Mouse (Mus musculus) hindbrain, embryonic 15.5 days (tissue): ENCODE results near the gene Pnpo. TPM values are rescaled to one million over a fixed set of nuclear protein-coding genes. Genes with fewer than 3 reads are reported as not detected.

Source experiments
- ATAC-seq: fragments of 200-750 bp; cut with Nextera tagmentation; 2 replicates; pipeline ENCODE4 v1.8.0; 2017; ENCODE audit warnings: low read depth, moderate number of reproducible peaks, moderate TSS enrichment; ENCODE audit not compliant: low FRiP score
- H3K27ac ChIP-seq: fragments of 300-500 bp; sonication (generic); replicated peaks from 2 replicates; pipeline ENCODE4 v1.5.1; 2015; ENCODE audit warnings: mild to moderate bottlenecking, inconsistent platforms
- H3K27me3 ChIP-seq: fragments of 300-500 bp; sonication (generic); 2 replicates; pipeline ENCODE4 v1.6.1; 2015; ENCODE audit warnings: control low read depth, inconsistent platforms
- H3K36me3 ChIP-seq: fragments of 300-500 bp; sonication (generic); 2 replicates; pipeline ENCODE4 v1.6.1; 2015; ENCODE audit warnings: control low read depth, inconsistent platforms
- H3K4me1 ChIP-seq: fragments of 300-500 bp; sonication (generic); replicated peaks from 2 replicates; pipeline ENCODE4 v1.6.1; 2015; ENCODE audit warnings: control low read depth, inconsistent platforms
- H3K4me2 ChIP-seq: fragments of 300-500 bp; sonication (generic); 2 replicates; pipeline ENCODE4 v1.6.1; 2015; ENCODE audit warnings: moderate library complexity, mild to moderate bottlenecking, inconsistent platforms
- H3K4me3 ChIP-seq: fragments of 300-500 bp; sonication (generic); 2 replicates; pipeline ENCODE4 v1.5.1; 2015; ENCODE audit warnings: mild to moderate bottlenecking, inconsistent platforms
- H3K9ac ChIP-seq: fragments of 300-500 bp; sonication (generic); 2 replicates; pipeline ENCODE4 v1.6.1; 2015; ENCODE audit warnings: inconsistent platforms
- H3K9me3 ChIP-seq: fragments of 300-500 bp; sonication (generic); 2 replicates; pipeline ENCODE4 v1.6.1; 2016; ENCODE audit warnings: control low read depth, inconsistent platforms
- WGBS: fragments of 180-500 bp; shearing (Covaris S2); methylation state at CpG from one replicate; pipeline ENCODE4 v1.1.7; 2015; 5-methylcytosine and 5-hydroxymethylcytosine counted together
- polyA plus RNA-seq: library from polyadenylated mRNA; unstranded; fragments of >200 nt; fragmentation: Nextera tagmentation; extraction: Ambion mirVana; gene quantifications from 2 replicates; pipeline ENCODE4 v1.2.1, GENCODE M21; 2015

Pnpo gene
- polyA plus RNA-seq, 1 experiment from 2014 or later: 30.4 TPM

GRCm38 (mm10) chr11:96947849-96948248, 4.1 kb upstream of the Pnpo start:
- Histone ChIP-seq H3K4me3 (no peak overlapping the region), H3K36me3 (peaks cover 15% of the 10 kb centered on the region), H3K27ac (no peak overlapping the region), H3K9me3 (no peaks in the 10 kb centered on the region), H3K27me3 (no peaks in the 10 kb centered on the region), H3K4me2 (no peak overlapping the region), H3K4me1 (peaks cover 34% of the 10 kb centered on the region), H3K9ac (no peak overlapping the region)
- no peak for ATAC-seq
- 96% methylated on average over 4 of the region's 4 CpGs for WGBS

- Histone ChIP-seq H3K36me3 (peaks cover 8% of the 10 kb centered on the region), H3K9me3 (no peaks in the 10 kb centered on the region), H3K4me2 (no peak overlapping the region), H3K4me1 (peaks cover 34% of the 10 kb centered on the region), H3K27ac (peak overlapping the region; percentile 65), H3K27me3 (no peaks in the 10 kb centered on the region), H3K9ac (no peak overlapping the region), H3K4me3 (no peak overlapping the region)
- no peak for ATAC-seq
- 62% methylated on average over 9 of the region's 9 CpGs for WGBS
These were observed 2.7 kb upstream of the Pnpo start for GRCm38 (mm10) chr11:96946498-96946897.

GRCm38 (mm10) chr11:96944844-96945580, 1.2 kb upstream of the Pnpo start:
- Histone ChIP-seq H3K4me1 (peaks cover 34% of the 10 kb centered on the region), H3K9ac (no peak overlapping the region), H3K9me3 (no peaks in the 10 kb centered on the region), H3K36me3 (no peaks in the 10 kb centered on the region), H3K4me2 (peak overlapping the region; percentile 87), H3K27ac (no peak overlapping the region), H3K4me3 (peak overlapping the region; percentile 52), H3K27me3 (no peaks in the 10 kb centered on the region)
- no peak for ATAC-seq
- WGBS: 83% methylated on average over 14 of the region's 14 CpGs

- Histone ChIP-seq H3K4me2 (no peak overlapping the region), H3K36me3 (no peaks in the 10 kb centered on the region), H3K9me3 (no peaks in the 10 kb centered on the region), H3K27me3 (no peaks in the 10 kb centered on the region), H3K9ac (no peak overlapping the region), H3K4me1 (peaks cover 34% of the 10 kb centered on the region), H3K4me3 (no peak overlapping the region), H3K27ac (no peak overlapping the region)
- no peak for ATAC-seq
- 81% methylated on average over 6 of the region's 6 CpGs for WGBS
These were observed 1.7 kb downstream of the Pnpo start for GRCm38 (mm10) chr11:96941989-96942590.

- H3K4me2 ChIP-seq: no peak overlapping the region
- H3K27ac ChIP-seq: no peak overlapping the region
- H3K4me3 ChIP-seq: no peak overlapping the region
- ATAC-seq: no peak
- no peaks in the 10 kb centered on the region for H3K27me3 ChIP-seq
- H3K4me1 ChIP-seq: peaks cover 26% of the 10 kb centered on the region
- no peaks in the 10 kb centered on the region for H3K36me3 ChIP-seq
- 79% methylated on average over 16 of the region's 16 CpGs for WGBS
- H3K9me3 ChIP-seq: no peaks in the 10 kb centered on the region
- no peak overlapping the region for H3K9ac ChIP-seq
These were observed 3.0 kb downstream of the Pnpo start for GRCm38 (mm10) chr11:96940578-96941465.

GRCm38 (mm10) chr11:96938426-96938800, 5.4 kb downstream of the Pnpo start:
- Histone ChIP-seq H3K4me2 (no peak overlapping the region), H3K9me3 (no peaks in the 10 kb centered on the region), H3K4me3 (no peak overlapping the region), H3K9ac (no peak overlapping the region), H3K27ac (no peak overlapping the region), H3K4me1 (peaks cover 6% of the 10 kb centered on the region), H3K27me3 (no peaks in the 10 kb centered on the region), H3K36me3 (no peaks in the 10 kb centered on the region)
- ATAC-seq: no peak
- WGBS: 89% methylated on average over 6 of the region's 6 CpGs

GRCm38 (mm10) chr11:96937549-96938425, 6.0 kb downstream of the Pnpo start:
- no peak overlapping the region for H3K27ac ChIP-seq
- whole genome bisulfite sequencing: 56% methylated on average over 10 of the region's 10 CpGs
- H3K36me3 ChIP-seq: no peaks in the 10 kb centered on the region
- H3K27me3 ChIP-seq: no peaks in the 10 kb centered on the region
- no peak for ATAC-seq
- no peak overlapping the region for H3K4me3 ChIP-seq
- H3K9ac ChIP-seq: no peak overlapping the region
- H3K4me2 ChIP-seq: no peak overlapping the region
- H3K4me1 ChIP-seq: 0 out of 2 replicates have a peak, but pooled peaks cover under 1% of the 10 kb centered on the region
- H3K9me3 ChIP-seq: no peaks in the 10 kb centered on the region

- no peaks in the 10 kb centered on the region for H3K4me1 ChIP-seq
- H3K4me2 ChIP-seq: no peak overlapping the region
- no peak overlapping the region for H3K9ac ChIP-seq
- no peak overlapping the region for H3K27ac ChIP-seq
- H3K9me3 ChIP-seq: no peaks in the 10 kb centered on the region
- no peak for ATAC-seq
- H3K4me3 ChIP-seq: no peak overlapping the region
- no peaks in the 10 kb centered on the region for H3K27me3 ChIP-seq
- no peaks in the 10 kb centered on the region for H3K36me3 ChIP-seq
- WGBS: 88% methylated on average over 9 of the region's 9 CpGs
These were observed 7.7 kb downstream of the Pnpo start for GRCm38 (mm10) chr11:96935872-96936650.

GRCm38 (mm10) chr11:96934921-96935356, 8.8 kb downstream of the Pnpo start:
- H3K4me1 ChIP-seq: no peaks in the 10 kb centered on the region
- H3K36me3 ChIP-seq: no peaks in the 10 kb centered on the region
- no peaks in the 10 kb centered on the region for H3K9me3 ChIP-seq
- WGBS: 18% methylated on average over 12 of the region's 12 CpGs
- no peak overlapping the region for H3K9ac ChIP-seq
- H3K27me3 ChIP-seq: no peaks in the 10 kb centered on the region
- ATAC-seq: peak; percentile 81; the same call in 1 of the 2 replicates
- no peak overlapping the region for H3K4me3 ChIP-seq
- H3K4me2 ChIP-seq: peak overlapping the region; percentile 30
- H3K27ac ChIP-seq: no peak overlapping the region

- Histone ChIP-seq H3K4me2 (no peak overlapping the region), H3K27ac (no peak overlapping the region), H3K4me1 (no peaks in the 10 kb centered on the region), H3K9me3 (no peaks in the 10 kb centered on the region), H3K4me3 (no peak overlapping the region), H3K27me3 (peaks cover 9% of the 10 kb centered on the region; the same call in 1 of the 2 replicates), H3K36me3 (no peaks in the 10 kb centered on the region), H3K9ac (no peak overlapping the region)
- ATAC-seq: no peak
- 92% methylated on average over 13 of the region's 13 CpGs for WGBS
These were observed 10.1 kb downstream of the Pnpo start for GRCm38 (mm10) chr11:96933562-96934276.
